Mouse (Mus musculus): ENCODE data around the gene Npnt.

The Npnt gene

DNA sequence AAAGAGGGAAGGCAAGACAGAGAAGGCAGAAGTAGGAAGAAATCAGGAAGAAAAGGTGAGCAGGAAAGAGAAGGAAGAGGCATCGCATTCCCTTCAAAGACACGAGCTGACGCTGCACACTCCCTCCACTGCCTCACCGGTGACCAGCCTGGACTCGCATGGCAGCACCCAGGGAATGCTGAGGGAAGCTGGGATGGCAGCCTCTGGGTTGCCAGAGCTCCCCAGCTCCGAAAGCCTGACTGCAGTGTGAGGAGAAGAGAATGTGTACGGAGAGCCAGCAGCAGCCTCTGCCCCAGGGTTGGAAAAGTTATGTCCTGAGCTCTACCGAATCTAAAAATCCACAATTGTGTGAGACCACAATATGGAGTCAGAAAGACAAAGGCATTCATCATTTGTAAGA is 110.6 kb downstream of the Npnt start:
- POLR2A ChIA-PET = interaction anchor here in 1 of 4 experiments (0.7 to 1.7 kb wide), 2 partner anchors 24 to 49 kb away, joined by 3 to 4 read pairs; no protein-coding TSS in a partner anchor
- CTCF ChIA-PET = interaction anchor here in 1 of 4 experiments (0.5 kb wide), 1 partner anchor 31 kb away, joined by 3 read pairs; no protein-coding TSS in a partner anchor

DNA sequence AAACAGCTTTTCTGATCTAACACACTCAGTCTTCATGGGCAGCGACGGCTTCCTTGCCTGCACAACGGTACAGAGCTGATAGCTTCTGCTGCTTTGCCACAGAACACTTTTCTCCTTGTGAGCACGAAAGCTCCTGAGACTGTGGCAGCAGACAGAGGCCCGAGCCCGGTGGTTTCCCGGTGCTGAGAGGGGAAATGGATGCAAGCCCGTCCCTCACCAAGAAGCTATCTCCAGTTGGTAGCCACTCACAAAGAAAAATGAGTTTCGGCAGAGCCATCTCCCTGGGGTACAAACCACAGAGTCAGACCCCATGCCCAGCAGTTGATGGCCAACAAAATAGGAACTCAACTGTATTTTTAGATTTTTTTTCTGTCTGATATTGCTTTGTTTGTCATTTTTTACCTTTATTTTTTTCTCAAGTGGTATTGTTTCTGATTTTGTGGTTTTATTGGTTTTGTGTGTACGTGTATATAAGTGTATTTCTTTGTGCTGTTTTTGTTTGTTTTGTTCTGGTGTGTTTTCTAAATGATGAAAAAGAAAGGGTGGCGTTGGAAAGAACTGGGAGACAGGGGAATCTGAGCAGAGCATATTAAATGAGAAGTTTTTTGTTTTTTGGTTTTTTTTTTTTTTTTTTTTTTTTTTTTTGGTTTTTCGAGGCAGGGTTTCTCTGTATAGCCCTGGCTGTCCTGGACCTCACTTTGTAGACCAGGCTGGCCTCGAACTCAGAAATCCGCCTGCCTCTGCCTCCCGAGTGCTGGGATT is 111.3 kb downstream of the Npnt start:
- CTCF ChIA-PET = no interaction called here
- POLR2A ChIA-PET = interaction anchor here in 1 of 4 experiments (0.7 to 1.7 kb wide), 3 partner anchors 25 to 57 kb away, joined by 3 to 4 read pairs (median 3); no protein-coding TSS in a partner anchor

DNA sequence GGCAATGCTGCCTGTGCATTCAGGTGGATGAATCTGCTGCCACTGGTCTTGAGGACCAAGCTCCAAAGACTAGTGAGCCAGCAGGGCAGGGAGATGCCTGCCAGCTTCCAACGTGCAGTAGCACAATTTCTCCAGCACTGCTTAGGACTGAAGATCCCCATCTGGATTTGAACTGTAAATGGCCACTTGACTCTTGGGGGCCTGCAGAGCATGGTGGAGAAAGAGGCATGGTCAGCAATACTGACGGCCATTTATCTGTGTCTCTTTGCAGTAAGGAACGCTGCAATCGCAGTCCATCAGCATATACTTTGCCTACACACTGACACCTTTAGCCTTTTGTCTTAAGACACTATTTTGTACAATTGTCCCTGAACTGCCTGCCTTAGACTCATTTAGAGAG is 113.0 kb downstream of the Npnt start:
- CTCF ChIA-PET = no interaction called here
- POLR2A ChIA-PET = interaction anchor here in 1 of 4 experiments (1.0 kb wide), 1 partner anchor 33 kb away, joined by 3 read pairs; no protein-coding TSS in a partner anchor

DNA sequence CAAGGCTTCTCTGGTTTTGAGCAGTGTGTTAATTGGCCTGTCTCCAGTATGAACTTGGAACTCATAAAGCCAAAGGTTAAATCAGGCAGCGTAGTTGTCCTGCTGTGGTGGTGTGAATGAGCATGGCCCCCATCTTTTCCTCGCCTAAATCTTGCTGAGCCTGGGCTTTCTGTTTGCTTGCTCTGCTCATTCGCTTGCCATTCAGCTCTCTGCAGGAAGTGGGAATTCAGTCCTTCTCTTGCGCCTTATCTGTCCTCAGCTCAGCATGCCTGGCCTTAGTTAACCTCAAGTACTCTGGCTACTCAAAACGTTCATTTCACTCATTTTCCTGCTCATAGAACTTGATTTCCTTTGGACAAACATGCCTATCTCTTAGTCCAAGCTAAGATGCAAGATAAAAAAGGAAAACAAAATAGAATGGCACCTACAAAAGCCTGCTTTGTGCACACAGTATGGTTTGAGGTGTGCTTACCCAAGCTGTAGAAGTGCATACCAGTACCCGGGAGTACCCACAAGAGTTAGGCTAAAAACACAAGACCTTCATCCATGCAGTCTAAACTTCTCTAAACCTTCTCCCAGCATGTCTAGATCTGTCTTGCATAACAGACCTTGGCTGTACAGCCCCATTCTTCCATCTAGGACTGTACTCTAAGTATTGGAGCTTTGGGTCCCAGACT is 114.8 kb downstream of the Npnt start:
- POLR2A ChIA-PET = no interaction called here

More for the DNA sequence above, 114.8 kb downstream of the Npnt start:
- CTCF ChIA-PET = no interaction called here

Data from embryonic stem cell, embryonic (primary cell).